Mouse (Mus musculus): Measurements from ENCODE around the gene Tmem212. TPM values are rescaled to one million over a fixed set of nuclear protein-coding genes. Genes with fewer than 3 reads are reported as not detected.
A peak's percentile ranks its signal among the peaks of the same experiment; 100 is the strongest.

Tmem212 gene
- polyA plus RNA-seq, 1 experiment from 2014 or later: not detected

- no peak overlapping the region for H3K9ac ChIP-seq
- H3K27ac ChIP-seq (replicated peaks): no peak overlapping the region
- H3K4me2 ChIP-seq: no peak overlapping the region
- WGBS: 86% methylated on average over 6 of the region's 6 CpGs
- no peaks in the 10 kb centered on the region for H3K4me1 ChIP-seq (replicated peaks)
- H3K4me3 ChIP-seq: no peak overlapping the region
- H3K27me3 ChIP-seq: no peaks in the 10 kb centered on the region
- ATAC-seq (ENCODE audit: low read depth): no peak
- H3K9me3 ChIP-seq: no peaks in the 10 kb centered on the region
- no peaks in the 10 kb centered on the region for H3K36me3 ChIP-seq
These were observed 10.6 kb downstream of the Tmem212 start for GRCm38 (mm10) chr3:27885585-27885984.

- H3K4me2 ChIP-seq: no peak overlapping the region
- no peaks in the 10 kb centered on the region for H3K27me3 ChIP-seq
- no peak for ATAC-seq (ENCODE audit: low read depth)
- no peak overlapping the region for H3K9ac ChIP-seq
- 73% methylated on average over 6 of the region's 6 CpGs for WGBS
- no peak overlapping the region for H3K27ac ChIP-seq (replicated peaks)
- no peaks in the 10 kb centered on the region for H3K4me1 ChIP-seq (replicated peaks)
- H3K9me3 ChIP-seq: no peaks in the 10 kb centered on the region
- no peaks in the 10 kb centered on the region for H3K36me3 ChIP-seq
- H3K4me3 ChIP-seq: no peak overlapping the region
These were observed 14.0 kb downstream of the Tmem212 start for GRCm38 (mm10) chr3:27881897-27882835.

- 74% methylated on average over 7 of the region's 7 CpGs for WGBS
- no peak for ATAC-seq (ENCODE audit: low read depth)
- no peaks in the 10 kb centered on the region for H3K27me3 ChIP-seq
These were observed 17.1 kb downstream of the Tmem212 start for GRCm38 (mm10) chr3:27878854-27879610.

GRCm38 (mm10) chr3:27873268-27874073 is 22.7 kb downstream of the Tmem212 start:
- H3K4me3 ChIP-seq: no peak overlapping the region
- H3K27ac ChIP-seq (replicated peaks): no peak overlapping the region
- no peaks in the 10 kb centered on the region for H3K9me3 ChIP-seq
- no peak for ATAC-seq (ENCODE audit: low read depth)
- WGBS: 66% methylated on average over 9 of the region's 9 CpGs
- H3K27me3 ChIP-seq: no peaks in the 10 kb centered on the region
- no peak overlapping the region for H3K9ac ChIP-seq
- H3K4me1 ChIP-seq (replicated peaks): no peaks in the 10 kb centered on the region
- no peaks in the 10 kb centered on the region for H3K36me3 ChIP-seq
- H3K4me2 ChIP-seq: no peak overlapping the region

More at GRCm38 (mm10) chr3:27878854-27879610, 17.1 kb downstream of the Tmem212 start:
- Histone ChIP-seq H3K27ac (replicated peaks) (no peak overlapping the region), H3K4me1 (replicated peaks) (no peaks in the 10 kb centered on the region), H3K4me3 (no peak overlapping the region), H3K4me2 (no peak overlapping the region), H3K36me3 (no peaks in the 10 kb centered on the region), H3K9me3 (no peaks in the 10 kb centered on the region), H3K9ac (no peak overlapping the region)

- no peaks in the 10 kb centered on the region for H3K4me1 ChIP-seq (replicated peaks)
- 87% methylated on average over 4 of the region's 4 CpGs for WGBS
- H3K27ac ChIP-seq (replicated peaks): no peak overlapping the region
- H3K36me3 ChIP-seq: no peaks in the 10 kb centered on the region
- H3K4me2 ChIP-seq: no peak overlapping the region
- H3K9me3 ChIP-seq: no peaks in the 10 kb centered on the region
- no peaks in the 10 kb centered on the region for H3K27me3 ChIP-seq
- ATAC-seq (ENCODE audit: low read depth): no peak
- H3K9ac ChIP-seq: no peak overlapping the region
- no peak overlapping the region for H3K4me3 ChIP-seq
These were observed 23.7 kb downstream of the Tmem212 start for GRCm38 (mm10) chr3:27872429-27872828.

- H3K4me3 ChIP-seq: no peak overlapping the region
- no peak overlapping the region for H3K9ac ChIP-seq
- no peak overlapping the region for H3K27ac ChIP-seq (replicated peaks)
- no peaks in the 10 kb centered on the region for H3K27me3 ChIP-seq
- H3K4me2 ChIP-seq: no peak overlapping the region
- no peak for ATAC-seq (ENCODE audit: low read depth)
- no peaks in the 10 kb centered on the region for H3K4me1 ChIP-seq (replicated peaks)
- 89% methylated on average over 3 of the region's 3 CpGs for WGBS
- no peaks in the 10 kb centered on the region for H3K36me3 ChIP-seq
- no peaks in the 10 kb centered on the region for H3K9me3 ChIP-seq
These were observed 24.3 kb downstream of the Tmem212 start for GRCm38 (mm10) chr3:27871891-27872290.

GRCm38 (mm10) chr3:27871371-27871770 is 24.8 kb downstream of the Tmem212 start:
- Histone ChIP-seq H3K9ac (no peak overlapping the region), H3K27ac (replicated peaks) (no peak overlapping the region), H3K27me3 (no peaks in the 10 kb centered on the region), H3K36me3 (no peaks in the 10 kb centered on the region), H3K4me1 (replicated peaks) (no peaks in the 10 kb centered on the region), H3K4me2 (no peak overlapping the region), H3K9me3 (no peaks in the 10 kb centered on the region), H3K4me3 (no peak overlapping the region)
- no peak for ATAC-seq (ENCODE audit: low read depth)
- 88% methylated on average over 4 of the region's 4 CpGs for WGBS

- no peak overlapping the region for H3K4me2 ChIP-seq
- H3K27ac ChIP-seq (replicated peaks): no peak overlapping the region
- no peaks in the 10 kb centered on the region for H3K9me3 ChIP-seq
- no peak overlapping the region for H3K9ac ChIP-seq
- no peaks in the 10 kb centered on the region for H3K27me3 ChIP-seq
- H3K36me3 ChIP-seq: no peaks in the 10 kb centered on the region
- no peak overlapping the region for H3K4me3 ChIP-seq
- no peak for ATAC-seq (ENCODE audit: low read depth)
- H3K4me1 ChIP-seq (replicated peaks): peaks cover 3% of the 10 kb centered on the region
- WGBS: 98% methylated on average over 3 of the region's 3 CpGs
These were observed 27.5 kb downstream of the Tmem212 start for GRCm38 (mm10) chr3:27868681-27869080.

- Histone ChIP-seq H3K9me3 (no peaks in the 10 kb centered on the region), H3K4me1 (replicated peaks) (peaks cover 11% of the 10 kb centered on the region), H3K9ac (no peak overlapping the region), H3K36me3 (no peaks in the 10 kb centered on the region), H3K27ac (replicated peaks) (no peak overlapping the region), H3K4me2 (no peak overlapping the region), H3K4me3 (no peak overlapping the region), H3K27me3 (no peaks in the 10 kb centered on the region)
- WGBS: 77% methylated on average over 3 of the region's 3 CpGs
- ATAC-seq (ENCODE audit: low read depth): no peak
These were observed 28.4 kb downstream of the Tmem212 start for GRCm38 (mm10) chr3:27867731-27868130.

GRCm38 (mm10) chr3:27862821-27863740 is 33.1 kb downstream of the Tmem212 start:
- Histone ChIP-seq H3K36me3 (no peaks in the 10 kb centered on the region), H3K27ac (replicated peaks) (peak overlapping the region; percentile 76), H3K4me3 (peak overlapping the region; percentile 29), H3K9me3 (no peaks in the 10 kb centered on the region), H3K9ac (peak overlapping the region; percentile 65), H3K4me2 (peak overlapping the region; percentile 55), H3K4me1 (replicated peaks) (peaks cover 43% of the 10 kb centered on the region), H3K27me3 (no peaks in the 10 kb centered on the region)
- WGBS: 8% methylated on average over 16 of the region's 16 CpGs
- peak; percentile 89 for ATAC-seq (ENCODE audit: low read depth)

- 68% methylated on average over 6 of the region's 6 CpGs for WGBS
- Histone ChIP-seq H3K9me3 (no peaks in the 10 kb centered on the region), H3K27ac (replicated peaks) (no peak overlapping the region), H3K4me3 (no peak overlapping the region), H3K9ac (no peak overlapping the region), H3K36me3 (no peaks in the 10 kb centered on the region), H3K4me2 (no peak overlapping the region), H3K4me1 (replicated peaks) (peaks cover 44% of the 10 kb centered on the region), H3K27me3 (no peaks in the 10 kb centered on the region)
- no peak for ATAC-seq (ENCODE audit: low read depth)
These were observed 34.6 kb downstream of the Tmem212 start for GRCm38 (mm10) chr3:27861601-27862000.
